Mouse (Mus musculus): ENCODE results near the gene Ikzf3. TPM values are rescaled to one million over a fixed set of nuclear protein-coding genes. Genes with fewer than 3 reads are reported as not detected.

Ikzf3 gene
- total RNA-seq, 2 experiments from 2014 or later = 0.54 to 0.74 TPM

Other genes with a start within 250 kb of the Ikzf3 start
- gene Neurod2, start 216.4 kb downstream of the Ikzf3 start, total RNA-seq (2021) = not detected
- gene Ppp1r1b, start 197.6 kb downstream of the Ikzf3 start, total RNA-seq (2021) = under 1 TPM; 0.52 to 0.70 TPM
- gene Stard3, start 187.7 kb downstream of the Ikzf3 start, total RNA-seq (2021) = 10 to 100 TPM; 14.1 to 16.9 TPM
- 100 to 1,000 TPM; 447 to 769 TPM for gene Tcap, start 162.2 kb downstream of the Ikzf3 start, total RNA-seq (2021)
- under 1 TPM in 1 of 2 experiments, not detected in 1; 0.71 TPM for gene Pnmt, start 159.6 kb downstream of the Ikzf3 start, total RNA-seq (2021)
- gene Pgap3, start 145.5 kb downstream of the Ikzf3 start, total RNA-seq (2021) = 1 to 10 TPM; 4.6 to 5.6 TPM
- 10 to 100 TPM; 19.6 to 23.5 TPM for gene Erbb2, start 133.6 kb downstream of the Ikzf3 start, total RNA-seq (2021)
- gene Mien1, start 107.0 kb downstream of the Ikzf3 start, total RNA-seq (2021) = 10 to 100 TPM; 28.0 to 29.0 TPM
- under 1 TPM in 1 of 2 experiments, not detected in 1; 0.16 TPM for gene Grb7, start 99.6 kb downstream of the Ikzf3 start, total RNA-seq (2021)
- gene Zpbp2, start 5.1 kb upstream of the Ikzf3 start, total RNA-seq (2021) = not detected
- 10 to 100 TPM; 28.0 to 28.3 TPM for gene Ormdl3, start 41.3 kb upstream of the Ikzf3 start, total RNA-seq (2021)
- not detected for gene Lrrc3c, start 52.3 kb upstream of the Ikzf3 start, total RNA-seq (2021)
- gene Gm12355, start 79.6 kb upstream of the Ikzf3 start, total RNA-seq (2021) = 10 to 100 TPM; 11.0 to 13.9 TPM
- under 1 TPM; 0.49 to 0.76 TPM for gene Gsdma3, start 80.3 kb upstream of the Ikzf3 start, total RNA-seq (2021)
- not detected for gene Gsdma2, start 100.7 kb upstream of the Ikzf3 start, total RNA-seq (2021)
- gene Gsdma, start 118.3 kb upstream of the Ikzf3 start, total RNA-seq (2021) = not detected
- 100 to 1,000 TPM; 130 to 140 TPM for gene Psmd3, start 136.5 kb upstream of the Ikzf3 start, total RNA-seq (2021)
- not detected for gene Csf3, start 155.2 kb upstream of the Ikzf3 start, total RNA-seq (2021)
- 10 to 100 TPM; 47.8 to 58.0 TPM for gene Med24, start 183.4 kb upstream of the Ikzf3 start, total RNA-seq (2021)
- gene Thra, start 194.6 kb upstream of the Ikzf3 start, total RNA-seq (2021) = 100 to 1,000 TPM; 225 TPM
- gene Nr1d1, start 229.3 kb upstream of the Ikzf3 start, total RNA-seq (2021) = 10 to 100 TPM; 26.7 to 34.2 TPM
- gene Msl1, start 249.5 kb upstream of the Ikzf3 start, total RNA-seq (2021) = 10 to 100 TPM; 79.3 to 83.9 TPM